Mouse (Mus musculus): ENCODE measurements around the gene Ift57.

DNA sequence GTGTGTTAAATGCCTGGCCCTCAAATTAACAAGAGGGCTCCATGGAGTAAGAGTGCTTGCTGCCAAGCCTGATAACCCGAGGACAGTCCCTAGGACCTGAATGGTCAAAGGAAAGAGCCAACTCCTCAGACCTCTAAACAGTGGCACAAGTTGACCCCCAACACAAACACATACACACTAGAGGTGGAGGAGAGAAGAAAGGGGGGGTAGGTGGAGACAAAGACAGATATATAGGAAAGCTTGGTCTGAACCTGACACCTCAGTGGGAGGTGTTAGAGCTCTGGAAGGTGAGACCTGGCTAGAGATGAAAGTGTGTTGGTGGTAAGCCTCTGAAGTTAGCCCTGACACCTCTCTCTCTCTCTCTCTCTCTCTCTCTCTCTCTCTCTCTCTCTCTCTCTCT, 73.5 kb downstream of the Ift57 start:
- TF ChIP-seq FLI1 (IDR thresholded peaks at IDR 0.05; ENCODE audit: low read length), result no peak
- no peak for TF ChIP-seq GATA1 (IDR thresholded peaks at IDR 0.05; ENCODE audit: borderline replicate concordance, low read length)
